Mouse (Mus musculus) hindbrain, postnatal 0 days (tissue): ENCODE data around the gene Cdk19. TPM values are rescaled to one million over a fixed set of nuclear protein-coding genes. Genes with fewer than 3 reads are reported as not detected.

Experiments
- ATAC-seq: fragments of 200-750 bp; cut with Nextera tagmentation; 2 replicates; pipeline ENCODE4 v1.8.0; 2017; ENCODE audit warnings: mild to moderate bottlenecking, moderate TSS enrichment, moderate library complexity
- DNase-seq: peaks from one replicate; pipeline ENCODE4 v3.0.0-alpha.2; 2015; ENCODE audit warnings: low spot score
- H3K27ac ChIP-seq: fragments of 300-500 bp; sonication (generic); 2 replicates; pipeline ENCODE4 v1.5.1; 2014; ENCODE audit warnings: mild to moderate bottlenecking
- H3K27me3 ChIP-seq: fragments of 300-500 bp; sonication (generic); 2 replicates; pipeline ENCODE4 v1.6.1; 2014; ENCODE audit warnings: low read length, mixed read lengths; ENCODE audit not compliant: insufficient read depth
- H3K36me3 ChIP-seq: fragments of 300-500 bp; sonication (generic); 2 replicates; pipeline ENCODE4 v1.6.1; 2014; ENCODE audit warnings: low read length, mixed read lengths; ENCODE audit not compliant: insufficient read depth
- H3K4me1 ChIP-seq: fragments of 300-500 bp; sonication (generic); 2 replicates; pipeline ENCODE4 v1.6.1; 2014; ENCODE audit warnings: antibody characterized with exemption, low read length, mixed read lengths; ENCODE audit not compliant: insufficient read depth
- H3K4me2 ChIP-seq: fragments of 300-500 bp; sonication (generic); 2 replicates; pipeline ENCODE4 v1.6.1; 2014; ENCODE audit warnings: low read depth, mild to moderate bottlenecking, low read length, moderate library complexity, mixed read lengths
- H3K4me3 ChIP-seq: fragments of 300-500 bp; sonication (generic); 2 replicates; pipeline ENCODE4 v1.5.1; 2014; ENCODE audit warnings: low read length
- H3K9ac ChIP-seq: fragments of 300-500 bp; sonication (generic); replicated peaks from 2 replicates; pipeline ENCODE4 v1.6.1; 2014; ENCODE audit warnings: mild to moderate bottlenecking, low read length, moderate library complexity, mixed read lengths
- H3K9me3 ChIP-seq: fragments of 300-500 bp; sonication (generic); 2 replicates; pipeline ENCODE4 v1.6.1; 2016; ENCODE audit warnings: low read length, mixed read lengths
- CTCF ChIP-seq: IDR thresholded peaks from 2 replicates; pipeline ENCODE4 v1.5.1; 2016; ENCODE audit warnings: antibody characterized with exemption, control low read depth, low read depth
- WGBS: fragments of 180-500 bp; shearing (Covaris S2); extraction: QIAGEN DNeasy Blood & Tissue Kit; methylation state at CpG from one replicate; pipeline ENCODE4 v1.1.7; 2014; 5-methylcytosine and 5-hydroxymethylcytosine counted together
- polyA plus RNA-seq: library from polyadenylated mRNA; unstranded; fragments of >200 nt; fragmentation: Nextera tagmentation; extraction: Ambion mirVana; gene quantifications from 2 replicates; pipeline ENCODE4 v1.2.1, GENCODE M21; 2015
- total RNA-seq: library from RNA; depleted of rRNA; stranded (reverse); fragments of >200 nt; gene quantifications from 2 replicates; pipeline ENCODE4 v1.2.3, GENCODE M21; 2014

The Cdk19 gene
- total and polyA plus RNA-seq, 2 experiments from 2014 or later: 7.1 to 19.6 TPM

DNA sequence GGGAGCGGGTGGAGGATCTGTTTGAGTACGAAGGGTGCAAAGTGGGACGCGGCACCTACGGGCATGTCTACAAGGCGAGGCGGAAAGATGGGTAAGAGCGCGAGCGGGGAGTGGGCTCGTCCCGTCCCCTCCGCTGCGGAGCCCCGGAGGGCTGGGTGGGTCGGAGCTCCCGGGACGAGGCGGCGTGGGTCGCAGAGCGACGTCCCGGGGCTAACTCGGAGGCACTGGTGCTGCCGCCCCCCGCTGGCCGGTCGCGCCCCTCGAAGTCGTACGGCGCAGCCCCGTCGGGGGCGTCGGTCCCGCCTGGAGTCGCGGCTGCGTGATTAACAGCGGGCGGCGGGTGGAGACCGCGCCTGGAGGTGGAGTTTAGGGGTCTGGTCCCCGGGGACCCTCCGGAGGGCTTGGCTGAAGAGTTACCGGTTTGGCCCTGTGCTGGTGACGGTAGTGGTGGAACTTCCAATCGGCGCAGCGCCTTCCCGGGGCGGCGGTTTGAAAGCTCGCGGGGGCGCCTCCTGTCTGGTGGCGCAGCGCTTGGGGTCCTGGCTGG is 10.3 kb downstream of the Cdk19 start:
- H3K9me3 ChIP-seq: no peaks in the 10 kb centered on the region
- H3K4me3 ChIP-seq: peak overlapping the region; percentile 92
- WGBS: under 1% methylated on average over 54 of the region's 62 CpGs
- H3K36me3 ChIP-seq: no peaks in the 10 kb centered on the region
- peak overlapping the region; percentile 87 for H3K9ac ChIP-seq
- ATAC-seq (peak; percentile 36), DNase-seq (peak; percentile 70)
- 0 out of 2 replicates have a peak, but pooled peaks cover 3% of the 10 kb centered on the region for H3K4me1 ChIP-seq
- peak; percentile 17; the same call in 1 of the 2 replicates for TF ChIP-seq CTCF
- no peaks in the 10 kb centered on the region for H3K27me3 ChIP-seq
- H3K4me2 ChIP-seq: peak overlapping the region; percentile 66
- peak overlapping the region; percentile 88 for H3K27ac ChIP-seq

- peak overlapping the region; percentile 66 for H3K4me2 ChIP-seq
- ATAC-seq: no peak
Measured at GRCm38 (mm10) chr10:40350245-40350932, 11.0 kb downstream of the Cdk19 start.

DNA sequence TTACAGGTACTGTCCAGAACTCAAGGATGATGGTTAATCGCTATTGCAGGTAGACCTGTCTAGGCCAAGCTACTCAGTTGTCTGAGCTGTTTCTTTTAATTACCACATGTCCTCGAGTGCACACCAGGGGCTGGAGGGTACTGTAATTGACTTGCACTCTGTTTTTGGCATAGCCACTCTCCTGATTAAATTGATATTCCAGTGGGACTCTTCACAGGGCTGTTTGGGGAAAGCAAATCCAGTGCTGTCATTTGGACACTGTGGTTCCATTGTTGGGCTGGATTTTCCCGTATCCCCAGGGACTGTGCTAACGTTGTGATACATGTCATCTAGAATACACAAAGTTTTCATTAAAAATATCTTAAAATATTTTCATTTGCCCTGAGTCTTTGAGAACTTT is 11.8 kb downstream of the Cdk19 start:
- Histone ChIP-seq H3K36me3 (no peaks in the 10 kb centered on the region), H3K4me1 (0 out of 2 replicates have a peak, but pooled peaks cover 3% of the 10 kb centered on the region), H3K4me2 (peak overlapping the region; percentile 66), H3K27ac (no peak overlapping the region), H3K4me3 (no peak overlapping the region), H3K9me3 (no peaks in the 10 kb centered on the region), H3K9ac (no peak overlapping the region), H3K27me3 (no peaks in the 10 kb centered on the region)
- no peak for ATAC-seq
- DNase-seq: peak; percentile 46
- 30% methylated on average over 4 of the region's 4 CpGs for WGBS
- TF ChIP-seq CTCF: no peak

More at GRCm38 (mm10) chr10:40350245-40350932, 11.0 kb downstream of the Cdk19 start:
- H3K36me3 ChIP-seq: no peaks in the 10 kb centered on the region
- no peak overlapping the region for H3K27ac ChIP-seq
- H3K27me3 ChIP-seq: no peaks in the 10 kb centered on the region
- H3K9ac ChIP-seq: peak overlapping the region; percentile 87
- H3K4me1 ChIP-seq: 0 out of 2 replicates have a peak, but pooled peaks cover 3% of the 10 kb centered on the region
- no peaks in the 10 kb centered on the region for H3K9me3 ChIP-seq
- DNase-seq: no peak
- H3K4me3 ChIP-seq: peak overlapping the region; percentile 92
- no peak for TF ChIP-seq CTCF
- WGBS: 47% methylated on average over 12 of the region's 12 CpGs

DNA sequence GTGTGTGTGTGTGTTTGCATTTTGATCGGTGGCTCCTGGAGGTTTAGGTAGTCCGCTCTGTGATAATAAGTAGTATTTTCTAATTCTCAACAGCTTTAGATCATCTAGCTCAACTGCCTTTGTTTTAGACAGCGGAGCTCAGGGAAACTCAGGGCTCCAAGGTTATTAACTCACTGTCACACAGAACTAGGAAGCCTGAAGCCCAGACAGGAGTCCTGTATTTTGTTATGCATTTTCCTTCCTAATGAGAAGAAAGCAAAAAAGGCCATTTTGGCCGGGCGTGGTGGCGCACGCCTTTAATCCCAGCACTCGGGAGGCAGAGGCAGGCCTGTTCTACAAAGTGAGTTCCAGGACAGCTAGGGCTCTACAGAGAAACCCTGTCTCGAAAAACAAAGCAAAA is 14.7 kb downstream of the Cdk19 start:
- H3K9me3 ChIP-seq: no peaks in the 10 kb centered on the region
- H3K4me1 ChIP-seq: 0 out of 2 replicates have a peak, but pooled peaks cover 3% of the 10 kb centered on the region
- WGBS: 83% methylated on average over 9 of the region's 9 CpGs
- H3K27me3 ChIP-seq: no peaks in the 10 kb centered on the region
- H3K4me2 ChIP-seq: no peak overlapping the region
- H3K36me3 ChIP-seq: no peaks in the 10 kb centered on the region
- H3K4me3 ChIP-seq: no peak overlapping the region
- no peak for ATAC-seq
- H3K27ac ChIP-seq: no peak overlapping the region
- DNase-seq: no peak
- TF ChIP-seq CTCF: no peak
- H3K9ac ChIP-seq: no peak overlapping the region

GRCm38 (mm10) chr10:40354556-40354955 is 15.2 kb downstream of the Cdk19 start:
- H3K9ac ChIP-seq: no peak overlapping the region
- DNase-seq (no peak), ATAC-seq (no peak)
- no peaks in the 10 kb centered on the region for H3K27me3 ChIP-seq
- WGBS: 65% methylated on average over 1 of the region's 1 CpGs
- 0 out of 2 replicates have a peak, but pooled peaks cover 3% of the 10 kb centered on the region for H3K4me1 ChIP-seq
- H3K27ac ChIP-seq: no peak overlapping the region
- no peak overlapping the region for H3K4me2 ChIP-seq
- no peaks in the 10 kb centered on the region for H3K9me3 ChIP-seq
- no peaks in the 10 kb centered on the region for H3K36me3 ChIP-seq
- no peak overlapping the region for H3K4me3 ChIP-seq
- TF ChIP-seq CTCF: no peak

DNA sequence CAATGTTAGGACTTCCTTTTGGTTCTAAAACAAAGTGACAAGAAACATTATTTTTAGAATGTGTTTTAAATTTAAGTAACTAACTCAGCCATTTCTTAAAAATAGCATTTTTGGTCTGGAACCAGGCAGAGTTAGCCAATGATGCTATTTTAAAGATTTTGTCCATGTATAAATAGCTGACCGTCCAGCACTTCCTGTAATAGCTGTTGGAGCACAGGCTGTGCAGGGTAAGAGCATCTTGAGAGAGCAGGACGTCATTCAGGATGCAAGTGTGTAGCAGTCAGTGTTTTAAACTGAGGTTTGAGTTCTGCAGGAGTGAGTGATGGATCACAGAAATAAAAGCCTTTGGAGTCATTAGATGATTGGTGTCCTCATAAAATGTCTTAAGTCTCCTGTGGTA is 18.8 kb downstream of the Cdk19 start:
- Histone ChIP-seq H3K9me3 (no peaks in the 10 kb centered on the region), H3K27me3 (no peaks in the 10 kb centered on the region), H3K4me1 (0 out of 2 replicates have a peak, but pooled peaks cover 3% of the 10 kb centered on the region), H3K9ac (no peak overlapping the region), H3K27ac (no peak overlapping the region), H3K4me3 (no peak overlapping the region), H3K36me3 (no peaks in the 10 kb centered on the region), H3K4me2 (no peak overlapping the region)
- 70% methylated on average over 2 of the region's 2 CpGs for WGBS
- DNase-seq: no peak
- no peak for TF ChIP-seq CTCF
- no peak for ATAC-seq

- H3K4me3 ChIP-seq: no peak overlapping the region
- H3K4me1 ChIP-seq: 0 out of 2 replicates have a peak, but pooled peaks cover 3% of the 10 kb centered on the region
- H3K36me3 ChIP-seq: no peaks in the 10 kb centered on the region
- ATAC-seq (no peak), DNase-seq (no peak)
- no peak overlapping the region for H3K27ac ChIP-seq
- no peak overlapping the region for H3K4me2 ChIP-seq
- no peaks in the 10 kb centered on the region for H3K9me3 ChIP-seq
- WGBS: 54% methylated on average over 2 of the region's 2 CpGs
- no peak overlapping the region for H3K9ac ChIP-seq
- TF ChIP-seq CTCF: no peak
- H3K27me3 ChIP-seq: no peaks in the 10 kb centered on the region
Measured at GRCm38 (mm10) chr10:40359131-40359530, 19.8 kb downstream of the Cdk19 start.
